Mouse (Mus musculus): ENCODE data around the gene Leo1. TPM values are rescaled to one million over a fixed set of nuclear protein-coding genes. Genes with fewer than 3 reads are reported as not detected.
A peak's percentile ranks its signal among the peaks of the same experiment; 100 is the strongest.

Gene Leo1
- total and polyA plus RNA-seq, 3 experiments, result 43.1 to 60.7 (median 49.9) TPM

GRCm38 (mm10) chr9:75434872-75435271 is 6.5 kb upstream of the Leo1 start:
- Histone ChIP-seq H3K27ac (ENCODE audit: insufficient read depth, low read depth) (peak overlapping the region; percentile 74), H3K4me1 (ENCODE audit: control insufficient read depth in 1 of 2, insufficient read depth in 2 of 2) (peaks cover 12 to 51% of the 10 kb centered on the region in 2 experiments), H3K9ac (ENCODE audit: insufficient read depth, low read depth) (peak overlapping the region; percentile 15; the same call in 1 of the 2 replicates), H3K9me3 (replicated peaks; ENCODE audit: low read length) (no peaks in the 10 kb centered on the region), H3K4me3 (replicated peaks in 1 of 3; ENCODE audit: low read depth in 2 of 3, low read length in 2 of 3, poor library complexity in 1 of 3) (no peak overlapping the region), H3K79me2 (replicated peaks; ENCODE audit: control insufficient read depth, extremely low read depth, insufficient read depth, poor library complexity, severe bottlenecking) (no peaks in the 10 kb centered on the region), H3K36me3 (replicated peaks in 1 of 2; ENCODE audit: control insufficient read depth in 1 of 2, insufficient read depth in 1 of 2, low read length in 1 of 2) (no peaks in the 10 kb centered on the region), H3K4me2 (ENCODE audit: insufficient read depth, low read depth, poor library complexity, severe bottlenecking) (0 out of 2 replicates have a peak overlapping the region, but pooled peaks have one; percentile 39), H3K27me3 (replicated peaks) (no peaks in the 10 kb centered on the region)
- DNase-seq (ENCODE audit: extremely low read depth), result no peak
- TF ChIP-seq MXI1 (IDR thresholded peaks at IDR 0.05; ENCODE audit: low read depth, low read length), result peak; percentile 66
- no peak for TF ChIP-seq KAT2A (IDR thresholded peaks at IDR 0.05; ENCODE audit: insufficient replicate concordance, low read length)
- dilution Hi-C loops (cut with MboI; ENCODE audit: extremely low pct_ligation_motif_present, extremely low pct_unique_long_range_greater_than_20kb, low sequenced_read_pairs), result no loop called here
- in situ Hi-C loops (cut with MboI; ENCODE audit: low pct_ligation_motif_present, low pct_unique_long_range_greater_than_20kb, low sequenced_read_pairs), result loop anchor here (10.0 kb wide), 1 partner anchor 120 kb away; no protein-coding TSS in a partner anchor

- Histone ChIP-seq H3K4me2 (ENCODE audit: insufficient read depth, low read depth, poor library complexity, severe bottlenecking) (peak overlapping the region; percentile 90; the same call in 1 of the 2 replicates), H3K9ac (ENCODE audit: insufficient read depth, low read depth) (peak overlapping the region; percentile 50), H3K4me3 (replicated peaks in 1 of 3; ENCODE audit: low read depth in 2 of 3, low read length in 2 of 3, poor library complexity in 1 of 3) (no peak overlapping the region), H3K4me1 (ENCODE audit: control insufficient read depth in 1 of 2, insufficient read depth in 2 of 2) (peaks cover 12 to 51% of the 10 kb centered on the region in 2 experiments), H3K27ac (ENCODE audit: insufficient read depth, low read depth) (peak overlapping the region; percentile 74), H3K9me3 (replicated peaks; ENCODE audit: low read length) (no peaks in the 10 kb centered on the region), H3K79me2 (replicated peaks; ENCODE audit: control insufficient read depth, extremely low read depth, insufficient read depth, poor library complexity, severe bottlenecking) (no peaks in the 10 kb centered on the region), H3K36me3 (replicated peaks in 1 of 2; ENCODE audit: control insufficient read depth in 1 of 2, insufficient read depth in 1 of 2, low read length in 1 of 2) (no peaks in the 10 kb centered on the region), H3K27me3 (replicated peaks) (no peaks in the 10 kb centered on the region)
- no peak for TF ChIP-seq SMC3 (IDR thresholded peaks at IDR 0.05; ENCODE audit: low read depth, low read length)
- TF ChIP-seq JUND (conservative IDR thresholded peaks at IDR 0.05; ENCODE audit: low read depth, low read length), result no peak
- TF ChIP-seq UBTF (IDR thresholded peaks at IDR 0.05; ENCODE audit: low read depth, low read length), result no peak
- TF ChIP-seq ZNF384 (IDR thresholded peaks at IDR 0.05; ENCODE audit: low read depth, low read length), result no peak
- no peak for DNase-seq (ENCODE audit: extremely low read depth)
- in situ Hi-C loops (cut with MboI; ENCODE audit: low pct_ligation_motif_present, low pct_unique_long_range_greater_than_20kb, low sequenced_read_pairs) (loop anchor here (10.0 kb wide), 1 partner anchor 120 kb away; no protein-coding TSS in a partner anchor), dilution Hi-C loops (cut with MboI; ENCODE audit: extremely low pct_ligation_motif_present, extremely low pct_unique_long_range_greater_than_20kb, low sequenced_read_pairs) (no loop called here)
Observed at GRCm38 (mm10) chr9:75435291-75435690, 6.0 kb upstream of the Leo1 start.

GRCm38 (mm10) chr9:75435918-75436317 is 5.4 kb upstream of the Leo1 start:
- Histone ChIP-seq H3K9me3 (replicated peaks; ENCODE audit: low read length) (no peaks in the 10 kb centered on the region), H3K27me3 (replicated peaks) (no peaks in the 10 kb centered on the region), H3K27ac (ENCODE audit: insufficient read depth, low read depth) (peak overlapping the region; percentile 74), H3K4me2 (ENCODE audit: insufficient read depth, low read depth, poor library complexity, severe bottlenecking) (peak overlapping the region; percentile 90), H3K9ac (ENCODE audit: insufficient read depth, low read depth) (peak overlapping the region; percentile 54), H3K79me2 (replicated peaks; ENCODE audit: control insufficient read depth, extremely low read depth, insufficient read depth, poor library complexity, severe bottlenecking) (no peaks in the 10 kb centered on the region), H3K4me3 (replicated peaks in 1 of 3; ENCODE audit: low read depth in 2 of 3, low read length in 2 of 3, poor library complexity in 1 of 3) (no peak overlapping the region), H3K4me1 (ENCODE audit: control insufficient read depth in 1 of 2, insufficient read depth in 2 of 2) (peaks cover 12 to 51% of the 10 kb centered on the region in 2 experiments), H3K36me3 (replicated peaks in 1 of 2; ENCODE audit: control insufficient read depth in 1 of 2, insufficient read depth in 1 of 2, low read length in 1 of 2) (no peaks in the 10 kb centered on the region)
- peak; percentile 91 for DNase-seq (ENCODE audit: extremely low read depth)
- in situ Hi-C loops (cut with MboI; ENCODE audit: low pct_ligation_motif_present, low pct_unique_long_range_greater_than_20kb, low sequenced_read_pairs), result loop anchor here (10.0 kb wide), 1 partner anchor 121 kb away; no protein-coding TSS in a partner anchor
- dilution Hi-C loops (cut with MboI; ENCODE audit: extremely low pct_ligation_motif_present, extremely low pct_unique_long_range_greater_than_20kb, low sequenced_read_pairs), result no loop called here
- TF ChIP-seq CHD2 (IDR thresholded peaks at IDR 0.05; ENCODE audit: low read length) (0 out of 2 replicates have a peak, but pooled peaks have one; percentile 17), RCOR1 (conservative IDR thresholded peaks at IDR 0.05; ENCODE audit: low read depth, low read length) (0 out of 2 replicates have a peak, but pooled peaks have one; percentile 24), ETS1 (conservative IDR thresholded peaks at IDR 0.05; ENCODE audit: low read depth, low read length) (peak; percentile 67; the same call in 1 of the 2 replicates), POLR2A (IDR thresholded peaks at IDR 0.05; ENCODE audit: low read depth, low read length) (peak; percentile 36), PAX5 (IDR thresholded peaks at IDR 0.05; ENCODE audit: low read length) (no peak), TCF12 (IDR thresholded peaks at IDR 0.05; ENCODE audit: low read depth, low read length) (peak; percentile 55; the same call in 1 of the 2 replicates), MXI1 (IDR thresholded peaks at IDR 0.05; ENCODE audit: low read depth, low read length) (no peak; the same call in 1 of the 2 replicates), MEF2A (IDR thresholded peaks at IDR 0.05; ENCODE audit: borderline replicate concordance, low read depth, low read length) (peak; percentile 51; the same call in 1 of the 2 replicates), NELFE (IDR thresholded peaks at IDR 0.05; ENCODE audit: low read depth, low read length) (peak; percentile 37; the same call in 1 of the 2 replicates), ELF1 (IDR thresholded peaks at IDR 0.05; ENCODE audit: low read depth, low read length) (peak; percentile 68), JUN (IDR thresholded peaks at IDR 0.05; ENCODE audit: insufficient read depth, low read depth, low read length) (0 out of 2 replicates have a peak, but pooled peaks have one; percentile 36), IRF4 (IDR thresholded peaks at IDR 0.05; ENCODE audit: low read depth, low read length) (peak; percentile 31; the same call in 1 of the 2 replicates), ZNF384 (IDR thresholded peaks at IDR 0.05; ENCODE audit: low read depth, low read length) (no peak), HCFC1 (IDR thresholded peaks at IDR 0.05; ENCODE audit: low read depth, low read length) (0 out of 2 replicates have a peak, but pooled peaks have one; percentile 26)
